Mouse (Mus musculus): ENCODE data around the gene Pmel. TPM values are rescaled to one million over a fixed set of nuclear protein-coding genes. Genes with fewer than 3 reads are reported as not detected.

Pmel gene
- polyA plus RNA-seq, 1 experiment from 2014 or later, result 1.6 TPM

Other genes with a start within 250 kb of the Pmel start
- 59.5 and 62.4 TPM in 2 replicates for gene Smarcc2, start 244.9 kb upstream of the Pmel start, polyA plus RNA-seq (2015; fragmentation: Nextera tagmentation; extraction: Ambion mirVana)
- 2,126 and 2,216 TPM in 2 replicates for gene Myl6, start 210.1 kb upstream of the Pmel start, polyA plus RNA-seq (2015; fragmentation: Nextera tagmentation; extraction: Ambion mirVana)
- gene Myl6b, start 205.5 kb upstream of the Pmel start, polyA plus RNA-seq (2015; fragmentation: Nextera tagmentation; extraction: Ambion mirVana), result 2.7 and 3.9 TPM in 2 replicates
- 32.9 TPM in 2 replicates for gene Esyt1, start 178.3 kb upstream of the Pmel start, polyA plus RNA-seq (2015; fragmentation: Nextera tagmentation; extraction: Ambion mirVana)
- 10.7 and 10.8 TPM in 2 replicates for gene Zc3h10, start 156.4 kb upstream of the Pmel start, polyA plus RNA-seq (2015; fragmentation: Nextera tagmentation; extraction: Ambion mirVana)
- 3,732 and 3,890 TPM in 2 replicates for gene Rpl41, start 154.9 kb upstream of the Pmel start, polyA plus RNA-seq (2015; fragmentation: Nextera tagmentation; extraction: Ambion mirVana)
- gene Pa2g4, start 138.2 kb upstream of the Pmel start, polyA plus RNA-seq (2015; fragmentation: Nextera tagmentation; extraction: Ambion mirVana), result 198 and 206 TPM in 2 replicates
- gene Erbb3, start 114.5 kb upstream of the Pmel start, polyA plus RNA-seq (2015; fragmentation: Nextera tagmentation; extraction: Ambion mirVana), result 32.0 and 38.0 TPM in 2 replicates
- 553 and 704 TPM in 2 replicates for gene Rps26, start 77.4 kb upstream of the Pmel start, polyA plus RNA-seq (2015; fragmentation: Nextera tagmentation; extraction: Ambion mirVana)
- gene Ikzf4, start 58.2 kb upstream of the Pmel start, polyA plus RNA-seq (2015; fragmentation: Nextera tagmentation; extraction: Ambion mirVana), result 2.1 and 2.5 TPM in 2 replicates
- 17.7 and 24.4 TPM in 2 replicates for gene Suox, start 30.1 kb upstream of the Pmel start, polyA plus RNA-seq (2015; fragmentation: Nextera tagmentation; extraction: Ambion mirVana)
- 85.1 and 87.8 TPM in 2 replicates for gene Rab5b, start 7.9 kb upstream of the Pmel start, polyA plus RNA-seq (2015; fragmentation: Nextera tagmentation; extraction: Ambion mirVana)
- 76.7 and 81.2 TPM in 2 replicates for gene Cdk2, start 836 bp downstream of the Pmel start, polyA plus RNA-seq (2015; fragmentation: Nextera tagmentation; extraction: Ambion mirVana)
- gene Dgka, start 40.7 kb downstream of the Pmel start, polyA plus RNA-seq (2015; fragmentation: Nextera tagmentation; extraction: Ambion mirVana), result 28.2 and 36.1 TPM in 2 replicates
- gene Pym1, start 43.7 kb downstream of the Pmel start, polyA plus RNA-seq (2015; fragmentation: Nextera tagmentation; extraction: Ambion mirVana), result 35.0 and 36.2 TPM in 2 replicates
- 2.2 and 3.5 TPM in 2 replicates for gene Mmp19, start 86.7 kb downstream of the Pmel start, polyA plus RNA-seq (2015; fragmentation: Nextera tagmentation; extraction: Ambion mirVana)
- 54.1 and 59.5 TPM in 2 replicates for gene Dnajc14, start 99.9 kb downstream of the Pmel start, polyA plus RNA-seq (2015; fragmentation: Nextera tagmentation; extraction: Ambion mirVana)
- gene Tmem198b, start 100.2 kb downstream of the Pmel start, polyA plus RNA-seq (2015; fragmentation: Nextera tagmentation; extraction: Ambion mirVana), result 17.3 and 18.2 TPM in 2 replicates
- gene Sarnp, start 113.1 kb downstream of the Pmel start, polyA plus RNA-seq (2015; fragmentation: Nextera tagmentation; extraction: Ambion mirVana), result 161 and 184 TPM in 2 replicates
- 84.9 and 103 TPM in 2 replicates for gene Ormdl2, start 117.5 kb downstream of the Pmel start, polyA plus RNA-seq (2015; fragmentation: Nextera tagmentation; extraction: Ambion mirVana)
- gene Gdf11, start 187.5 kb downstream of the Pmel start, polyA plus RNA-seq (2015; fragmentation: Nextera tagmentation; extraction: Ambion mirVana), result 2.8 and 2.9 TPM in 2 replicates
- gene Cd63, start 196.8 kb downstream of the Pmel start, polyA plus RNA-seq (2015; fragmentation: Nextera tagmentation; extraction: Ambion mirVana), result 756 and 798 TPM in 2 replicates
- 16.6 and 18.7 TPM in 2 replicates for gene Rdh5, start 218.7 kb downstream of the Pmel start, polyA plus RNA-seq (2015; fragmentation: Nextera tagmentation; extraction: Ambion mirVana)
- 194 and 206 TPM in 2 replicates for gene Bloc1s1, start 219.8 kb downstream of the Pmel start, polyA plus RNA-seq (2015; fragmentation: Nextera tagmentation; extraction: Ambion mirVana)
- gene Itga7, start 229.6 kb downstream of the Pmel start, polyA plus RNA-seq (2015; fragmentation: Nextera tagmentation; extraction: Ambion mirVana), result 7.9 and 12.4 TPM in 2 replicates